ENCODE assay signal across 8 mouse cellular contexts in the genomic region with DNA sequence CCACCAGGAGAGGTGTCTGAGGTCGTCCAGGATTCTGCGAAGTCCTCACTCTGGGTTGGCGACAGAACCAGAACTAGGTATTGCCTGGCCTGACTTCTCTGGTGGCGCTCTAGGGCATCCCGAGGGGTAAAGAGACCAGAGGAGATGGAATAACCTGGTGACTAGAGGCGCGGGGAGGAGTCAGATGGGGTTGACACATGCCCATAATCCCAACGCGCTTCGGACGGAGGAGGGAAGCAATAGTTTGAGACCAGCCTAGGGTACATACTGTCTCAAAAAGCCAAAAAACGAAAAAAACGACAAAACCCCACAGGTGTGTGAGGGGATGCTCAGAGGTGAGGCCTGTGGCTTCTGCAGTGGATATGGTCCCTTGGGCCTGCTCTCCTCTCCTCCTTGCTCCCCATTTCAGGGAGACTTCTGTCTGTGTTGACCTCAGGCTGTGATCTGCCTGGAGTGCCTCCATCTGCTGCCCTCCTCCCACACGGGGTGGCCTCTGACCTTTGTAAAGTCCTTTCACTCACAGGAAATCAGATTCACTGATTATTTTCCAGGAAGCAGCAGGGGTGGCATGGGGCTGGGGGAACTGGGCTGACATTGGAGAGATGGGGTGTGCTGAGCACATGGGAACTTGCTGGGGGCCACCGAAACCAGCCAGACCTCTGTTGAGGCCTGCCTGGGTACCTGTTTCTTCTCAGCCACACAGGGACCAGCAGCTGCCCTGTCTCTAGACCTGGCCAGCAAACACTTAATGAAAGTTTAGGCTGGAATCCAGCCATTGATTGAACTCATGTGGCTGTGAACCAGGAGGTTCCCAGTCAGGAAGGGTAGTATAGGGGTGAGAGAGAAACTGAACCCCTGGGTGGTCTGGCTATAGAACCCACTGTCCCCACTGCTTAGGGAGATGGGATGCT. TPM values are rescaled to one million over a fixed set of nuclear protein-coding genes. Genes with fewer than 3 reads are reported as not detected.
DNase-seq lines count a peak whose midpoint lies in the region; ATAC-seq and TF ChIP-seq lines count a peak whose summit lies in the region.

No protein-coding gene starts in this region.

- intact Hi-C loops in gastrocnemius, adult 2 months (cut with DNase I) = no loop called here

- H3K9ac ChIP-seq in forebrain, embryonic 15.5 days (replicated peaks) = peak overlapping the region; percentile 56
- H3K9ac ChIP-seq in liver, embryonic 15.5 days = no peak overlapping the region

- no peak for DNase-seq in gastrocnemius, adult 2 months
- DNase-seq in gastrocnemius, postnatal 25 days = no peak
- peak; percentile 59 for DNase-seq in A20 (ENCODE audit: low read depth, low spot score)
- DNase-seq in Muller cell, postnatal 12 days (ENCODE audit: inconsistent ontology term) = no peak
- DNase-seq in T-cell, adult 2 months (ENCODE audit: low spot score) = no peak
- DNase-seq in thymus, postnatal 25 days = no peak

- 20% methylated on average over 15 of the region's 15 CpGs for WGBS in forebrain, embryonic 15.5 days
- 21% methylated on average over 15 of the region's 15 CpGs for WGBS in liver, embryonic 15.5 days (ENCODE audit: insufficient replicate concordance)

- H3K4me2 ChIP-seq in forebrain, embryonic 15.5 days (replicated peaks) = peak overlapping the region; percentile 87
- H3K4me2 ChIP-seq in liver, embryonic 15.5 days = peak overlapping the region; percentile 74

- peak overlapping the region; percentile 85 for H3K27ac ChIP-seq in gastrocnemius, adult 2 months
- peak overlapping the region; percentile 76; the same call in 1 of the 2 replicates for H3K27ac ChIP-seq in forebrain, embryonic 15.5 days (replicated peaks)
- H3K27ac ChIP-seq in liver, embryonic 15.5 days (replicated peaks) = peak overlapping the region; percentile 65

- H3K36me3 ChIP-seq in forebrain, embryonic 15.5 days = 0 out of 2 replicates have a peak, but pooled peaks cover 4% of the 10 kb centered on the region
- H3K36me3 ChIP-seq in liver, embryonic 15.5 days (replicated peaks) = no peaks in the 10 kb centered on the region

- peak; percentile 11; the same call in 1 of the 2 replicates for ATAC-seq in forebrain, embryonic 15.5 days (replicated peaks)
- no peak for ATAC-seq in liver, embryonic 15.5 days (ENCODE audit: insufficient read depth)

- H3K9me3 ChIP-seq in forebrain, embryonic 15.5 days = no peaks in the 10 kb centered on the region
- no peaks in the 10 kb centered on the region for H3K9me3 ChIP-seq in liver, embryonic 15.5 days (replicated peaks)

- TF ChIP-seq CTCF in gastrocnemius, adult 2 months (IDR thresholded peaks at IDR 0.05) = no peak; the same call in 1 of the 2 replicates

- H3K4me3 ChIP-seq in gastrocnemius, adult 2 months = peak overlapping the region; percentile 89
- peak overlapping the region; percentile 92 for H3K4me3 ChIP-seq in forebrain, embryonic 15.5 days
- H3K4me3 ChIP-seq in liver, embryonic 15.5 days (replicated peaks) = peak overlapping the region; percentile 64

- peaks cover 35% of the 10 kb centered on the region for H3K4me1 ChIP-seq in forebrain, embryonic 15.5 days
- peaks cover 34% of the 10 kb centered on the region for H3K4me1 ChIP-seq in liver, embryonic 15.5 days (replicated peaks)

- no peaks in the 10 kb centered on the region for H3K27me3 ChIP-seq in forebrain, embryonic 15.5 days
- H3K27me3 ChIP-seq in liver, embryonic 15.5 days = peaks cover 28% of the 10 kb centered on the region

RNA-seq across cellular contexts. Expression of gene Sh2b2, which starts 0.6 kb away (rescaled TPM):
- 1 to 10 TPM; 2.4 to 3.0 TPM for total RNA-seq in gastrocnemius, adult 2 months (2021)
- 1 to 10 TPM; 2.8 to 6.1 TPM for total RNA-seq in gastrocnemius, postnatal 25 days (2021)
- 29.0 and 30.0 TPM in 2 replicates for polyA plus RNA-seq in forebrain, embryonic 15.5 days (2015; fragmentation: Nextera tagmentation; extraction: Ambion mirVana)
- 2.1 and 2.3 TPM in 2 replicates for polyA plus RNA-seq in liver, embryonic 15.5 days (2015; fragmentation: Nextera tagmentation; extraction: Ambion mirVana)

RNA-seq across cellular contexts. Expression of gene Prkrip1, which starts 47.0 kb away (rescaled TPM):
- total RNA-seq in gastrocnemius, adult 2 months (2021) = 10 to 100 TPM; 20.3 to 23.6 TPM
- 10 to 100 TPM; 19.5 to 21.6 TPM for total RNA-seq in gastrocnemius, postnatal 25 days (2021)
- 58.5 and 65.9 TPM in 2 replicates for polyA plus RNA-seq in forebrain, embryonic 15.5 days (2015; fragmentation: Nextera tagmentation; extraction: Ambion mirVana)
- 16.5 and 22.5 TPM in 2 replicates for polyA plus RNA-seq in liver, embryonic 15.5 days (2015; fragmentation: Nextera tagmentation; extraction: Ambion mirVana)
